Mouse (Mus musculus): ENCODE results near the gene Dlx1. TPM values are rescaled to one million over a fixed set of nuclear protein-coding genes. Genes with fewer than 3 reads are reported as not detected.

The Dlx1 gene
- polyA plus RNA-seq, 1 experiment from 2014 or later: 3.2 TPM

DNA sequence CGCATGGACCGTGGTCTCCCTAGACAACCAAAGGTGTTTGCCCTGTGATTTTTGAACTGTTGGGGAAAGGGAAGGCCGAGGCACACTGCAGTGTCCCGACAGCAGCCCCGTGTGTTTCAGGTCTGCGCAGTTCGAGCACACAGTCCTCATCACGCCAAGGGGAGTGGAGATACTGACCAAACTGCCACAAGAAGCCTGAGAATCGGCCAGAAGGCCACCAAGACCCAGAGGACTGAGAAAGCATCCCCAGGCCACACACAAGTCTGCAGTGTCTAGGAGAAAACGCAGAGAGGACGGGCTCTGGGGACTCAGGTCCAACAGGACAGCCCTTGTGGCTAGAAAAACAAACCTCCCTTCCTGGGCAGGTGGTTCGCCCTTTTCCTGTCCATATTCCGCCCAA is 3.1 kb upstream of the Dlx1 start:
- TF ChIP-seq EP300 (optimal IDR thresholded peaks at IDR 0.05) (no peak), CTCF (IDR thresholded peaks at IDR 0.05; ENCODE audit: low read depth) (no peak)
- Histone ChIP-seq H3K4me2 (replicated peaks; ENCODE audit: low read depth) (no peak overlapping the region), H3K9ac (ENCODE audit: low read length) (no peak overlapping the region), H3K27ac (replicated peaks) (no peak overlapping the region), H3K36me3 (ENCODE audit: control insufficient read depth, insufficient read depth, low read length) (no peaks in the 10 kb centered on the region), H3K4me1 (replicated peaks; ENCODE audit: control insufficient read depth, insufficient read depth) (peaks cover 4% of the 10 kb centered on the region; the same call in 1 of the 2 replicates), H3K9me3 (ENCODE audit: control insufficient read depth, low read length) (no peaks in the 10 kb centered on the region), H3K27me3 (ENCODE audit: control insufficient read depth, insufficient read depth, low read length) (peaks cover 36% of the 10 kb centered on the region; the same call in 1 of the 2 replicates), H3K4me3 (ENCODE audit: low read depth, low read length) (no peak overlapping the region)
- ATAC-seq (ENCODE audit: low FRiP score, low TSS enrichment): no peak
- DNase-seq (ENCODE audit: low spot score): no peak
- 31% methylated on average over 13 of the region's 13 CpGs for WGBS

DNA sequence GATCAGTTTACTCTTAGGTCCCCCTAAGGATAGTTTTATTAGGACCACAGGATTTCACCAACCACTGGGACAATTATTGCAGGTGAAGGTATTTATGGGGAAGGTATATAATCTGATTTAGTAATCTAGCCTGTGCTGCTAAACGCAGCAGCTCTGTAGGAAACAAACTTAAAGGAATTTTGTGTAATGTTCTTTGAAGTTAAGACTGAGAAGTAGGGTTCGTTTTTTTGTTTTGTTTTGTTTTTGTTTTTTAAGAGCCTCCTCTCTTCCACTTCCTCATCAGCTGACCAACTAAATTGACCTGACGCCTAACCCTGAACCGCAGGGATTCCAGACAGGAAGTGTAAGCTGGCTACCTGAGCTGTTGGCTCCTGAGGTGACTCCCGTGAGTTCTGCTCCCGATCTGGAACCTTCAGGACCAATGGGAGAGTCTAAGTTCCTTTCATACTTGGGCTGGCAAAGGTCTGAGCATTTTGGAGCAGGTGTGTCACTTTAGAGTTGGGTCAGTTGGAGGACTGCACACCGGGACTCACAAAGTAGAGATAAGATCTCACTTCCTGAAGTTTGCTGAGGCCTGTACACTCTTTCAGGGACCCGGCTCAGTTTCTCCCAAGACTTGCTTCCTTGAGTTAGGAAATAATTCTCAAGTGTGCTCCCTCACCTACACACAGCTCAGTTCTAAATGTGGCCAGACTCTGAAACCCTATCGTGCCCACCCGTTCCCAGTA is 1.2 kb upstream of the Dlx1 start:
- ATAC-seq (ENCODE audit: low FRiP score, low TSS enrichment) (no peak), DNase-seq (ENCODE audit: low spot score) (no peak)
- H3K36me3 ChIP-seq (ENCODE audit: control insufficient read depth, insufficient read depth, low read length): no peaks in the 10 kb centered on the region
- H3K9ac ChIP-seq (ENCODE audit: low read length): no peak overlapping the region
- no peaks in the 10 kb centered on the region for H3K9me3 ChIP-seq (ENCODE audit: control insufficient read depth, low read length)
- peak overlapping the region; percentile 4; the same call in 1 of the 2 replicates for H3K4me3 ChIP-seq (ENCODE audit: low read depth, low read length)
- H3K4me1 ChIP-seq (replicated peaks; ENCODE audit: control insufficient read depth, insufficient read depth): peaks cover 4% of the 10 kb centered on the region; the same call in 1 of the 2 replicates
- no peak overlapping the region for H3K4me2 ChIP-seq (replicated peaks; ENCODE audit: low read depth)
- 7% methylated on average over 10 of the region's 10 CpGs for WGBS
- no peak overlapping the region for H3K27ac ChIP-seq (replicated peaks)
- H3K27me3 ChIP-seq (ENCODE audit: control insufficient read depth, insufficient read depth, low read length): peaks cover 44% of the 10 kb centered on the region
- TF ChIP-seq CTCF (IDR thresholded peaks at IDR 0.05; ENCODE audit: low read depth) (no peak), EP300 (optimal IDR thresholded peaks at IDR 0.05) (no peak)

DNA sequence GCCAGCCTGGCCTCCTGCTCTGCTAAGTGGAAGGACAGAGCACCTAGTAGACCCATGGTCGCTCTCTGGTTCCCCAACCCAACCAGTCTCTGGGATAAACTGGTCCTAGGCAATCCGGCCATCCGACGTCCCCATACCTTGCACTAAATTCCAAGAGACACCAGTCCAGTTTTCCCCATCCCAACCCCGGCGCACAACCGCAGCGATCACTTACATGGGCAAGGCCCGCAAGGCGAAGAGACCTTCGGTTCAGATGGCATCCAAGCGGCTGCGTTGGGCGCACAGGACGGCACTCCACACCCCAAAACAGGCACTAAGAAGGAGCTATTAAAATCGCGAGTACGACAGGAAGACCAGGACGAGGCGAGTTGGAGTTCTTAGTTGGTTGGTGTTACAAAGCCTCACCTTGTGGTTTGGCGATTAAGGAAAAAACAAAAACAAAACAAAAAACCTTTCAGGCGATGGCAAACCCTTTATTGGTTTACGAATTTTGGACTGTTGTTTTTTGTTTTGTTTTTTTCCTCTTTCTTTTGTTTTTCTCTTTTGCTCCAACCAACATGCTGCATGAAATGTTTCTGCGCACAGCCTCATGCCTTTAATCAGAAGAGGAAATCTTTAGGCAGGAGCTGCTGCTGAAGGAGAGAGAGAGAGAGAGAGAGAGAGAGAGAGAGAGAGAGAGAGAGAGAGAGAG is 445 bp upstream of the Dlx1 start:
- Histone ChIP-seq H3K9me3 (ENCODE audit: control insufficient read depth, low read length) (no peaks in the 10 kb centered on the region), H3K9ac (ENCODE audit: low read length) (no peak overlapping the region), H3K4me1 (replicated peaks; ENCODE audit: control insufficient read depth, insufficient read depth) (peaks cover 4% of the 10 kb centered on the region; the same call in 1 of the 2 replicates), H3K4me3 (ENCODE audit: low read depth, low read length) (peak overlapping the region; percentile 4; the same call in 1 of the 2 replicates), H3K27ac (replicated peaks) (no peak overlapping the region), H3K36me3 (ENCODE audit: control insufficient read depth, insufficient read depth, low read length) (no peaks in the 10 kb centered on the region), H3K27me3 (ENCODE audit: control insufficient read depth, insufficient read depth, low read length) (peaks cover 48% of the 10 kb centered on the region), H3K4me2 (replicated peaks; ENCODE audit: low read depth) (no peak overlapping the region)
- DNase-seq (ENCODE audit: low spot score): no peak
- WGBS: 5% methylated on average over 24 of the region's 24 CpGs
- no peak for ATAC-seq (ENCODE audit: low FRiP score, low TSS enrichment)
- TF ChIP-seq CTCF (IDR thresholded peaks at IDR 0.05; ENCODE audit: low read depth): no peak
- no peak for TF ChIP-seq EP300 (optimal IDR thresholded peaks at IDR 0.05)

- Histone ChIP-seq H3K9ac (ENCODE audit: low read length) (peak overlapping the region; percentile 47), H3K27ac (replicated peaks) (no peak overlapping the region), H3K4me2 (replicated peaks; ENCODE audit: low read depth) (peak overlapping the region; percentile 68), H3K4me1 (replicated peaks; ENCODE audit: control insufficient read depth, insufficient read depth) (peaks cover 4% of the 10 kb centered on the region; the same call in 1 of the 2 replicates), H3K4me3 (ENCODE audit: low read depth, low read length) (peak overlapping the region; percentile 45), H3K9me3 (ENCODE audit: control insufficient read depth, low read length) (no peaks in the 10 kb centered on the region), H3K36me3 (ENCODE audit: control insufficient read depth, insufficient read depth, low read length) (no peaks in the 10 kb centered on the region), H3K27me3 (ENCODE audit: control insufficient read depth, insufficient read depth, low read length) (peaks cover 59% of the 10 kb centered on the region)
- ATAC-seq (ENCODE audit: low FRiP score, low TSS enrichment): peak; percentile 33; the same call in 1 of the 2 replicates
- TF ChIP-seq CTCF (IDR thresholded peaks at IDR 0.05; ENCODE audit: low read depth): no peak
- no peak for TF ChIP-seq EP300 (optimal IDR thresholded peaks at IDR 0.05)
- DNase-seq (ENCODE audit: low spot score): peak; percentile 29
- under 1% methylated on average over 50 of the region's 57 CpGs for WGBS
Measured at GRCm38 (mm10) chr2:71528714-71529510, 999 bp downstream of the Dlx1 start.

- H3K36me3 ChIP-seq (ENCODE audit: control insufficient read depth, insufficient read depth, low read length): no peaks in the 10 kb centered on the region
- H3K4me2 ChIP-seq (replicated peaks; ENCODE audit: low read depth): peak overlapping the region; percentile 68
- peak; percentile 79 for DNase-seq (ENCODE audit: low spot score)
- peak overlapping the region; percentile 47 for H3K9ac ChIP-seq (ENCODE audit: low read length)
- ATAC-seq (ENCODE audit: low FRiP score, low TSS enrichment): peak; percentile 87
- TF ChIP-seq CTCF (IDR thresholded peaks at IDR 0.05; ENCODE audit: low read depth) (no peak), EP300 (optimal IDR thresholded peaks at IDR 0.05) (no peak)
- WGBS: 1% methylated on average over 60 of the region's 60 CpGs
- no peak overlapping the region; the same call in 1 of the 2 replicates for H3K27ac ChIP-seq (replicated peaks)
- peak overlapping the region; percentile 45 for H3K4me3 ChIP-seq (ENCODE audit: low read depth, low read length)
- H3K9me3 ChIP-seq (ENCODE audit: control insufficient read depth, low read length): no peaks in the 10 kb centered on the region
- H3K4me1 ChIP-seq (replicated peaks; ENCODE audit: control insufficient read depth, insufficient read depth): peaks cover 4% of the 10 kb centered on the region; the same call in 1 of the 2 replicates
- H3K27me3 ChIP-seq (ENCODE audit: control insufficient read depth, insufficient read depth, low read length): peaks cover 63% of the 10 kb centered on the region
Measured at GRCm38 (mm10) chr2:71529511-71530351, 1.8 kb downstream of the Dlx1 start.

Data from stomach, postnatal 0 days (tissue).